Mouse (Mus musculus) left cerebral cortex, adult 11 months (tissue): ENCODE results near the gene Wnt16.

ENCODE experiments used
- DNase-seq: peaks from one replicate; pipeline ENCODE4 v3.0.0; 2022; ENCODE audit warnings: low spot score

Gene Wnt16

GRCm38 (mm10) chr6:22326289-22326688 is 38.3 kb downstream of the Wnt16 start:
- no peak for DNase-seq

- DNase-seq, result no peak
Measured at GRCm38 (mm10) chr6:22327091-22327490, 39.1 kb downstream of the Wnt16 start.

- DNase-seq, result no peak
Measured at GRCm38 (mm10) chr6:22327931-22328330, 39.9 kb downstream of the Wnt16 start.

- DNase-seq, result no peak
Measured at GRCm38 (mm10) chr6:22330169-22330960, 42.3 kb downstream of the Wnt16 start.

GRCm38 (mm10) chr6:22332548-22332947 is 44.5 kb downstream of the Wnt16 start:
- DNase-seq, result no peak

GRCm38 (mm10) chr6:22339763-22340542 is 51.9 kb downstream of the Wnt16 start:
- DNase-seq, result no peak

- DNase-seq, result no peak
Measured at GRCm38 (mm10) chr6:22340779-22341178, 52.8 kb downstream of the Wnt16 start.

- no peak for DNase-seq
Measured at GRCm38 (mm10) chr6:22343292-22343691, 55.3 kb downstream of the Wnt16 start.

- DNase-seq, result no peak
Measured at GRCm38 (mm10) chr6:22343706-22344105, 55.7 kb downstream of the Wnt16 start.

- DNase-seq, result no peak
Measured at GRCm38 (mm10) chr6:22344443-22344842, 56.4 kb downstream of the Wnt16 start.

GRCm38 (mm10) chr6:22347132-22347902 is 59.3 kb downstream of the Wnt16 start:
- no peak for DNase-seq
